11 mouse cellular contexts compared by ENCODE assay signal in the genomic region with DNA sequence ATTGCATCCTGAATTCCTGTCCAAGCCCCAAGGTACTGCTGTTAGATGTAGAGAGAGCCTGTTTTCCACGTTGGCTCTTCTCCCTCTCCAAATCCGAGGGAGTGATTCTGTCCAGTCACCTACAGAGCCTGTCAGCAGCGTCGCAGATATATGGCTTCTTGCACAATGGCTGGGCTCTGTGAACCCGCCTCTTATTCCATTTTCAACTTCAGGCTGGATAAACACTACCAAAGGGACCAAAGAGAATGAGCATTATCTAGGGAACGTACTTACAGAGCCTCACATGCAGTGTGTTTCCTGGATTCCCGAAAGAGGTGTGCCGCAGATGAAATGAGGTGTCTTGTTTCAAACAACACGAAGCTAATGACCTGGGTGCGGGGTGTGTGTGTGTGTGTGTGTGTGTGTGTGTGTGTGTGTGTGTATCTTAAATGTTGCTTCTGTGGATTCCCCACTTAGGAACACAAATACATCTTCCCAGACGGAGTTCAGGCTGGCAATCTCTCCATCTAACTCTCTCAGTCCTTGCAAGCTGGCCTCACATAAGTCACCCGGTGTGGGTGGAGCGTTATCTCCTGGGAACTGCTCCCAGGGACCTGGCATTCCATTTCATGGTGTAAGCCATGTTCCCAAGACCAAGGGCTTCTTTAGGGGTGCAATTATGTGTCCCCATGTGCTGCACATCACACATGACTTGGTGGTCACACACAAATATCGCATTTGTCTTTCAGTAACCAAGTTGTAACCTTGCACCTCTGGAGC. TPM values are rescaled to one million over a fixed set of nuclear protein-coding genes. Genes with fewer than 3 reads are reported as not detected.
A peak's percentile ranks its signal among the peaks of the same experiment; 100 is the strongest.
DNase-seq lines count a peak whose midpoint lies in the region; ATAC-seq and TF ChIP-seq lines count a peak whose summit lies in the region.
"Had no signal": no experiment of that assay in that cellular context is flagged by ENCODE, and none has a peak within 500 bp of the region (broad histone marks: within the 10 kb centered on the region; RNA-seq: fewer than 3 reads in every experiment).

No protein-coding gene starts in this region.

- H3K4me1 ChIP-seq in embryonic facial prominence, embryonic 14.5 days (ENCODE audit: control insufficient read depth, insufficient read depth, low read length) = 0 out of 2 replicates have a peak, but pooled peaks cover 6% of the 10 kb centered on the region
- H3K4me1 ChIP-seq in embryonic facial prominence, embryonic 10.5 days = peaks cover 13% of the 10 kb centered on the region; the same call in 1 of the 2 replicates
- H3K4me1 ChIP-seq in limb, embryonic 14.5 days (ENCODE audit: control insufficient read depth, insufficient read depth, low read length) = no peaks in the 10 kb centered on the region
- peaks cover 11% of the 10 kb centered on the region for H3K4me1 ChIP-seq in limb, embryonic 10.5 days
- peaks cover 29% of the 10 kb centered on the region for H3K4me1 ChIP-seq in liver, postnatal 0 days (ENCODE audit: insufficient read depth)

- H3K9ac ChIP-seq in embryonic facial prominence, embryonic 14.5 days (ENCODE audit: low read depth, low read length) = no peak overlapping the region
- no peak overlapping the region for H3K9ac ChIP-seq in limb, embryonic 14.5 days (ENCODE audit: low read depth, low read length, severe bottlenecking)
- no peak overlapping the region for H3K9ac ChIP-seq in liver, postnatal 0 days (replicated peaks)

- H3K4me2 ChIP-seq in embryonic facial prominence, embryonic 14.5 days (ENCODE audit: low read depth, low read length) = 0 out of 2 replicates have a peak overlapping the region, but pooled peaks have one; percentile 2
- H3K4me2 ChIP-seq in limb, embryonic 14.5 days (replicated peaks; ENCODE audit: low read depth, low read length, severe bottlenecking) = peak overlapping the region; percentile 13; the same call in 1 of the 2 replicates
- peak overlapping the region; percentile 63 for H3K4me2 ChIP-seq in liver, postnatal 0 days (ENCODE audit: low read depth, low read length)

- TF ChIP-seq CTCF in liver, postnatal 0 days (IDR thresholded peaks at IDR 0.05; ENCODE audit: low read depth) = no peak

- ATAC-seq in embryonic facial prominence, embryonic 14.5 days (ENCODE audit: low read depth) = peak; percentile 74
- no peak for ATAC-seq in limb, embryonic 14.5 days (ENCODE audit: low FRiP score, low read depth)
- ATAC-seq in liver, postnatal 0 days = no peak
- ATAC-seq: forebrain, embryonic 14.5 days had no signal

- H3K27ac ChIP-seq in embryonic facial prominence, embryonic 14.5 days (replicated peaks; ENCODE audit: low read depth, low read length) = no peak overlapping the region
- no peak overlapping the region for H3K27ac ChIP-seq in embryonic facial prominence, embryonic 10.5 days (replicated peaks)
- no peak overlapping the region for H3K27ac ChIP-seq in limb, embryonic 14.5 days (replicated peaks; ENCODE audit: low read depth, low read length)
- no peak overlapping the region for H3K27ac ChIP-seq in limb, embryonic 10.5 days
- 0 out of 2 replicates have a peak overlapping the region, but pooled peaks have one; percentile 55 for H3K27ac ChIP-seq in liver, postnatal 0 days (ENCODE audit: low read depth)
- H3K27ac ChIP-seq: left cerebral cortex, adult 2 months had no signal

- no peaks in the 10 kb centered on the region for H3K27me3 ChIP-seq in embryonic facial prominence, embryonic 14.5 days (replicated peaks; ENCODE audit: control insufficient read depth, insufficient read depth, low read length)
- no peaks in the 10 kb centered on the region for H3K27me3 ChIP-seq in embryonic facial prominence, embryonic 10.5 days (replicated peaks; ENCODE audit: low read depth, poor library complexity, severe bottlenecking)
- no peaks in the 10 kb centered on the region for H3K27me3 ChIP-seq in limb, embryonic 14.5 days (ENCODE audit: control insufficient read depth, insufficient read depth, low read length)
- H3K27me3 ChIP-seq in limb, embryonic 10.5 days (ENCODE audit: low read depth, poor library complexity, severe bottlenecking) = no peaks in the 10 kb centered on the region
- H3K27me3 ChIP-seq in liver, postnatal 0 days (ENCODE audit: insufficient read depth, low read length) = no peaks in the 10 kb centered on the region

- no peaks in the 10 kb centered on the region for H3K9me3 ChIP-seq in embryonic facial prominence, embryonic 14.5 days (ENCODE audit: control insufficient read depth, low read length)
- H3K9me3 ChIP-seq in embryonic facial prominence, embryonic 10.5 days = no peaks in the 10 kb centered on the region
- no peaks in the 10 kb centered on the region for H3K9me3 ChIP-seq in limb, embryonic 14.5 days (ENCODE audit: control insufficient read depth, low read length)
- H3K9me3 ChIP-seq in limb, embryonic 10.5 days (replicated peaks) = no peaks in the 10 kb centered on the region
- H3K9me3 ChIP-seq in liver, postnatal 0 days (ENCODE audit: low read length) = no peaks in the 10 kb centered on the region

- WGBS in embryonic facial prominence, embryonic 14.5 days = 57% methylated on average over 14 of the region's 14 CpGs
- WGBS in embryonic facial prominence, embryonic 10.5 days = 65% methylated on average over 14 of the region's 14 CpGs
- 36% methylated on average over 14 of the region's 14 CpGs for WGBS in limb, embryonic 14.5 days
- WGBS in limb, embryonic 10.5 days = 52% methylated on average over 14 of the region's 14 CpGs
- WGBS in liver, postnatal 0 days (ENCODE audit: insufficient replicate concordance) = 59% methylated on average over 14 of the region's 14 CpGs

- TF ChIP-seq POLR2A in limb, embryonic 14.5 days (IDR thresholded peaks at IDR 0.05; ENCODE audit: borderline replicate concordance, extremely low read depth, insufficient read depth, insufficient read length) = no peak

- H3K36me3 ChIP-seq in embryonic facial prominence, embryonic 14.5 days (ENCODE audit: control insufficient read depth, insufficient read depth, low read length) = no peaks in the 10 kb centered on the region
- no peaks in the 10 kb centered on the region for H3K36me3 ChIP-seq in embryonic facial prominence, embryonic 10.5 days (replicated peaks)
- H3K36me3 ChIP-seq in limb, embryonic 14.5 days (ENCODE audit: control insufficient read depth, insufficient read depth, low read length) = no peaks in the 10 kb centered on the region
- no peaks in the 10 kb centered on the region for H3K36me3 ChIP-seq in limb, embryonic 10.5 days
- H3K36me3 ChIP-seq in liver, postnatal 0 days (replicated peaks; ENCODE audit: insufficient read depth, low read length) = no peaks in the 10 kb centered on the region

- no peak overlapping the region for H3K4me3 ChIP-seq in embryonic facial prominence, embryonic 14.5 days (ENCODE audit: low read depth, low read length)
- H3K4me3 ChIP-seq in embryonic facial prominence, embryonic 10.5 days = no peak overlapping the region
- no peak overlapping the region for H3K4me3 ChIP-seq in limb, embryonic 14.5 days (replicated peaks; ENCODE audit: low read length)
- no peak overlapping the region for H3K4me3 ChIP-seq in limb, embryonic 10.5 days
- no peak overlapping the region for H3K4me3 ChIP-seq in liver, postnatal 0 days (ENCODE audit: low read depth, low read length)
- H3K4me3 ChIP-seq: left cerebral cortex, adult 2 months had no signal

- no peak for TF ChIP-seq EP300 in liver, postnatal 0 days (IDR thresholded peaks at IDR 0.05; ENCODE audit: low read depth)

- DNase-seq in embryonic facial prominence, embryonic 14.5 days (ENCODE audit: low spot score) = peak; percentile 54
- no peak for DNase-seq in embryonic facial prominence, embryonic 10.5 days (ENCODE audit: low spot score)
- DNase-seq in limb, embryonic 14.5 days (ENCODE audit: low spot score) = no peak
- no peak for DNase-seq in limb, embryonic 10.5 days (ENCODE audit: low spot score)
- DNase-seq in ZHBTc4 (ENCODE audit: low read depth, low spot score) = peak; percentile 42
- no peak for DNase-seq in liver, postnatal 0 days
- DNase-seq in layer of hippocampus, postnatal 10 days (ENCODE audit: low spot score in 2 of 2) = no peak
- DNase-seq in ovary, postnatal 10 days (ENCODE audit: low spot score) = no peak
- DNase-seq: kidney, adult 8-10 months had no signal

RNA-seq across cellular contexts. Expression of gene H3f3a, which starts 17.0 kb away (rescaled TPM):
- polyA plus RNA-seq in embryonic facial prominence, embryonic 14.5 days (2014; fragmentation: Nextera tagmentation; extraction: Ambion mirVana) = 2,156 and 2,321 TPM in 2 replicates
- polyA plus RNA-seq in embryonic facial prominence, embryonic 10.5 days (2016; fragmentation: Nextera tagmentation; extraction: Ambion mirVana) = 2,636 and 2,772 TPM in 2 replicates
- 1,296 and 1,586 TPM in 2 replicates for polyA plus RNA-seq in limb, embryonic 14.5 days (2012; rRNA removed)
- 2,743 and 2,800 TPM in 2 replicates for polyA plus RNA-seq in limb, embryonic 14.5 days (2014; fragmentation: Nextera tagmentation; extraction: Ambion mirVana)
- polyA plus RNA-seq in limb, embryonic 10.5 days (2016; fragmentation: Nextera tagmentation; extraction: Ambion mirVana) = 2,611 and 2,929 TPM in 2 replicates
- polyA plus RNA-seq in liver, postnatal 0 days (2015; fragmentation: Nextera tagmentation; extraction: Ambion mirVana) = 1,306 and 1,327 TPM in 2 replicates
- total RNA-seq in layer of hippocampus, postnatal 10 days (2021) = 100 to 1,000 TPM; 476 to 478 TPM

RNA-seq across cellular contexts. Expression of gene Sde2, which starts 20.2 kb away (rescaled TPM):
- polyA plus RNA-seq in embryonic facial prominence, embryonic 14.5 days (2014; fragmentation: Nextera tagmentation; extraction: Ambion mirVana) = 27.2 and 31.2 TPM in 2 replicates
- 45.4 and 46.8 TPM in 2 replicates for polyA plus RNA-seq in embryonic facial prominence, embryonic 10.5 days (2016; fragmentation: Nextera tagmentation; extraction: Ambion mirVana)
- 24.6 and 29.8 TPM in 2 replicates for polyA plus RNA-seq in limb, embryonic 14.5 days (2012; rRNA removed)
- 30.9 and 33.0 TPM in 2 replicates for polyA plus RNA-seq in limb, embryonic 14.5 days (2014; fragmentation: Nextera tagmentation; extraction: Ambion mirVana)
- polyA plus RNA-seq in limb, embryonic 10.5 days (2016; fragmentation: Nextera tagmentation; extraction: Ambion mirVana) = 46.7 and 50.8 TPM in 2 replicates
- polyA plus RNA-seq in liver, postnatal 0 days (2015; fragmentation: Nextera tagmentation; extraction: Ambion mirVana) = 11.5 and 11.8 TPM in 2 replicates
- total RNA-seq in layer of hippocampus, postnatal 10 days (2021) = 10 to 100 TPM; 20.9 to 22.4 TPM

Comparison
In these comparisons a context has a peak if more than half of its experiments do, and no peak if none do; other contexts are left out.
1. DNase-seq: peak in embryonic facial prominence, embryonic 14.5 days (single experiment) and ZHBTc4 (single experiment); none in embryonic facial prominence, embryonic 10.5 days (single experiment), limb, embryonic 14.5 days (single experiment), limb, embryonic 10.5 days (single experiment), liver, postnatal 0 days (single experiment), layer of hippocampus, postnatal 10 days (0 of 2) and ovary, postnatal 10 days (single experiment).
2. H3K4me2 ChIP-seq: peak in every context shown above with its lines; median percentile 63 in liver, postnatal 0 days; 13 in limb, embryonic 14.5 days; 2 in embryonic facial prominence, embryonic 14.5 days.